Mouse (Mus musculus) gastrocnemius, postnatal 25 days (tissue): ENCODE measurements around the gene Nod2. TPM values are rescaled to one million over a fixed set of nuclear protein-coding genes. Genes with fewer than 3 reads are reported as not detected.
A peak's percentile ranks its signal among the peaks of the same experiment; 100 is the strongest.

Experiments used
- DNase-seq: peaks from one replicate; pipeline ENCODE4 v3.0.0; 2022
- total RNA-seq, 2 experiments: library from RNA; stranded (reverse); gene quantifications; 1 replicate in 1 of 2; 2 replicates in 1 of 2; pipeline ENCODE4 v1.2.3; 2021

Nod2 gene
- total RNA-seq, 2 experiments from 2014 or later, result 0.28 to 0.54 TPM

DNA sequence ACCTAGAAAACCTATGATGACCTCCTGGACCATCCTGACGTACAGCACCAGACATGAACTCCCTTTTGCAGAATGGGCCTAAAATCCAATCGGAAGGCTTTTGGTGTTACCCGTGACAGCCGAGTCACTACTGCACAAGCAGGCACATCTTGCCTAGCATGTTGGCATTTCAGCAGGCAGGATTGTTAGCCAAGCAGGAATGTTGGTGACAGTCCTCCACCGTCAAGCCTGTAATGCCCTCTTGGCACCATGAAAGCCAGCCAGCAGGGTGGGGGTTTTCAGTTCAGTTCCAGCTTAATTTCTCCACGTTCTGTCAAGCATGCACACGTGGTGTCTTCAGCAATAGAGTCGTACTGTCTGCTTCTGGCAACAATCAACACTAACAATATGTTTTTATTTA, 30.0 kb downstream of the Nod2 start:
- no peak for DNase-seq

DNA sequence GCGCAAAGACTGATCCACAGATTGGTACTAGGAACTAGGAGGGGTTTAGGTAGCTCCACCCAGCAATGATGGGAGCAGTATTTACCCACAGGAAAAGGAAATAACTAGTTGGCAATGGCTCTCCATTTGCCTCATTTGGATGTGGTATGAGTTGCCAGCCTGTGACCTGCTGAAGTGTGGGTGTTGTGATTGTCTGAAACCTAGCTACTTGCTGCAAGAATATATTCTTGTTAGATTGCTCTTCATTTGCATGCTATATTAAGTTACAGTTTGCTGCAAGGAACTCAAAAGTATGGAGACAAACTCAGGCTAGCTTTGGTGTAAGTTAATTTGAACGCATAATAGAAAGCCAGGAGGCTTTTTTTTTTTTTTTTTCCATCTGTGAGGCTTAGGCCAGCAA, 33.5 kb downstream of the Nod2 start:
- no peak for DNase-seq

- DNase-seq, result no peak
Observed at GRCm38 (mm10) chr8:88681046-88681445, 33.9 kb downstream of the Nod2 start.

DNA sequence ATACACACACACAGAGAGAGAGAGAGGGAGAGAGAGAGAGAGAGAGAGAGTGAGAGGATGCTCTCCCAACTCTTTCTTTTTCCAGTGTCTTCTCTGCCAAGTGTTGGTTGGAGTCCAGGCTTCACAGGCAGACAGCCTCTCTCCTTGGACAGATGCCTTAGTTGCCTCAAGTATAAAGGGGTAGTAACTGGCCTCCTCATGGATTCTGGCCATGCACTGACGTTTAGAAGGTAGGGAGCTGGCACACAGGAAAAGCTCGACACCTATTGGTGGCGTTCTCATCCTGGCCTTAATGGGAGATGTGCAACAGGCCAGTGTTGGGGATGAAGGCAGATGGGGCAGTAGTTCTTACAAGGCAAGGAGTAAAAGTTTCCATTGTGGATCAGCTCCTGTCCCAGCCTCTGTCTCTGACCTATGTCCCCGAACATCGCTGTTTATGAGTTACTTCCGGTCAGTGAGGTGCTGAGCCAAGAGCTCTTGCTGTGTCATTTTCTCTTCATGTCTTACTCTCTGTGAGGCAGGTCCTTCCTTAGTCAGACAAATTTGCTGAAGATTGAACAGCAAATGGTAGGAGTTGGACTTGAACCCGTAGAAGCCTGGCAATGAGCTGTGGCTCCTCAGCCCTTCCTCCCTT, 36.7 kb downstream of the Nod2 start:
- peak; percentile 25 for DNase-seq

GRCm38 (mm10) chr8:88686226-88686905, 39.3 kb downstream of the Nod2 start:
- no peak for DNase-seq

- DNase-seq, result no peak
Observed at GRCm38 (mm10) chr8:88686906-88687235, 39.8 kb downstream of the Nod2 start.

- DNase-seq, result no peak
Observed at GRCm38 (mm10) chr8:88689151-88689550, 42.0 kb downstream of the Nod2 start.

- DNase-seq, result no peak
Observed at GRCm38 (mm10) chr8:88689891-88690290, 42.8 kb downstream of the Nod2 start.

DNA sequence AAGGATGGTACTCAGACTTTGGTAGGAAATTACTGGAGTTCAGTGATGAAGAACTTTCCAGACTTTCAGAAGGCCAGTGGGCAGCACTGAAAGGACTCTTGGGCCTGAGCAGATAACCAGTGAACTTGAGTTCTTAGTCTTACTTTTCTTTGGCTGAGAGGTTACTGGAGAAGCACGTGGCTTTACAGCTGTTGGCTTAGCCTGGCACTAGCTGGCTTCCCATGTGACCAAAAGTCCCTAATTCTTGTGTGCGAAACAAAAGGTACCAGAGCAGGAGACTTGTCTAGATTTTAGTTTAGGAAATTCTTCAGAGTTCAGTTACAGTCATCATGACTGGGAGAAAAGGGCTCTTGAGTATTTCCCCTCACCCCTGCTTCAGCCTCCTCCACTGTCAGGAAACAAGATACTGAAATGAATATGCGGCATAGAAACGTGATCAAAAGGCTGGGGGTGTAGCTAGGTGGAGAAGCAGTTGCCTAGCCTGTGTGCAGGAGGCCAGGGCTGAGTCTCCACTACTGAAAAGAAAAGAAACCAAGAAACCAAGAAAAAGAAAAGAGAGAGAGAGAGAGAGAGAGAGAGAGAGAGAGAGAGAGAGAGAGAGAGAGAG, 44.3 kb downstream of the Nod2 start:
- no peak for DNase-seq

DNA sequence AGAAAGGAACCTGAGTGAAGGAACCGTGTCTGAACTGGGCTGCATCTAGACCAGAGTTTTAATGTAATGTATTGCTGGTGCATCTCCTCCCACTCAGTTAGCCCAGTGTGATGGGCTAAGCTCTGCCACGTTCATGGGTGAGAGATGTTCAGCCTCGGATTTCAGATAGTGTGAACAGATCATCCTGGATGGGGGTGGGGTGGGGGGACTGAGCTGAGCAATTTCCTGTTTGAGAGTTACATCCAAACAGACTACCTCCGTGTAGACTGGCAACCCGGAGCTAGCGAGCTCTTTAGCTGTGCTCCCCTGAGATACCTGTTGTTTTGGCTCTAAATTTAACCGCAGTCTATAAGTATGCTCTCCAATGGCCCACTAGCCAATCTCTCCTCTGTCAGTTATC, 44.8 kb downstream of the Nod2 start:
- DNase-seq, result no peak

DNA sequence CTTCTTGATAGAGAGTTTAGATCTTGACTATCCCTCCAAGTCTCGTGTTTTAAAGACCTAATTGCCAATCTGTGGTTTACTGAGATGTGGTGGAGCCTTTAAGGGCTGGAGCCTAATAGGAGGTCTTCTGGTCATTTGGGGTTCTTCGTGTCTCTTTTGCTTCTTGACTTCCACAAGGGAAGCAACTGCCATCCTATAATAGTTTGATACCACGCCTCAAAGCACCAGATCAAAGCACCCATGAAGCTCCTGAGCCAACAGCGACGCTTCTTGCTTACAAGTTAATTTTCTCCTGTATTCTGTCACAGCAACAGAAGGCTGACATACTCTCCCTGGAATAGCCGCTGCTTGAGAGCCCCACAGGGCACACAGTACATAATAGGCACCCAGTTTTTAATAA, 45.8 kb downstream of the Nod2 start:
- DNase-seq, result no peak

- DNase-seq, result no peak
Observed at GRCm38 (mm10) chr8:88693376-88693775, 46.3 kb downstream of the Nod2 start.

- DNase-seq, result peak; percentile 25
Observed at GRCm38 (mm10) chr8:88694291-88694690, 47.2 kb downstream of the Nod2 start.

- no peak for DNase-seq
Observed at GRCm38 (mm10) chr8:88696228-88696627, 49.1 kb downstream of the Nod2 start.

- DNase-seq, result peak; percentile 99
Observed at GRCm38 (mm10) chr8:88696721-88697641, 49.9 kb downstream of the Nod2 start, which contains the start of gene Cyld. Cyld (plus strand) TSS chr8:88697028.

DNA sequence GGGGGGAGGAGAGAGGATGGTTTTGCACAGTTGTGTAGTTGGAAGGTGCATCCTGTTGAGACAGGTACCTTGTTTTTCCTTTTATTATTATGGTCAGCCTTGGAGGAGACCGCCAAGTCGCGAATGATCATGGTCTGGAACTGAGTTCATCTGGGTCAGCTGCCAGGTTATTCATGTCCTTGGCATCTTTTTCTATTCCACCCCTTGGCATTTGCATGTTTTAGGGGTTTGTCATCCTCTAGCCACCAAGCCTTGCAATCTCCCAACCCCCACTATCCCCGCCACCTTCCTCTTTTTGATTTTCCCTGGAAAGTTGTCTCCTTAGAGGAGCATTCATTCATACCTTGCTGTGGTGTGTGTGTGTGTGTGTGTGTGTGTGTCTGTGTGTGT, 50.5 kb downstream of the Nod2 start:
- DNase-seq, result no peak

DNA sequence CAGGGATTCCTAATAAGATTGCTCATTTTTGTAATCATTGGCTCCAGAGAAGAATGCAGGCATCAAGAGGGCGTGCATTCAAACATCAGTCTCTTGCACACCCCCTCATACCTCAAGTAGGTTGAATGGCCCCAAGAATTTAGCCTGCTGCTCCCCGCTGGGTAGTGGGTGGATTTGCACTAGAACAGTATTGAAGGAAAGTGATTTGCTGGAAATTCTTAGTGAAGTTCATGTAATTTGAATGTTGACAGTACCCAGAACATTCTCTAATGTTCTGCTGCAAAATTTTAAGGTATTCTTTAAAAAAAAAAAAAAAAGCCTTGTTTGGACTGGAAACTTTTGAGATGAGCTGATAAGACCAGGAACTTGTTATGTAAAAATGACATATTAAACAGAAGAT, 50.9 kb downstream of the Nod2 start:
- no peak for DNase-seq

- DNase-seq, result no peak
Observed at GRCm38 (mm10) chr8:88701611-88702010, 54.5 kb downstream of the Nod2 start.

- DNase-seq, result no peak
Observed at GRCm38 (mm10) chr8:88702816-88703215, 55.7 kb downstream of the Nod2 start.

DNA sequence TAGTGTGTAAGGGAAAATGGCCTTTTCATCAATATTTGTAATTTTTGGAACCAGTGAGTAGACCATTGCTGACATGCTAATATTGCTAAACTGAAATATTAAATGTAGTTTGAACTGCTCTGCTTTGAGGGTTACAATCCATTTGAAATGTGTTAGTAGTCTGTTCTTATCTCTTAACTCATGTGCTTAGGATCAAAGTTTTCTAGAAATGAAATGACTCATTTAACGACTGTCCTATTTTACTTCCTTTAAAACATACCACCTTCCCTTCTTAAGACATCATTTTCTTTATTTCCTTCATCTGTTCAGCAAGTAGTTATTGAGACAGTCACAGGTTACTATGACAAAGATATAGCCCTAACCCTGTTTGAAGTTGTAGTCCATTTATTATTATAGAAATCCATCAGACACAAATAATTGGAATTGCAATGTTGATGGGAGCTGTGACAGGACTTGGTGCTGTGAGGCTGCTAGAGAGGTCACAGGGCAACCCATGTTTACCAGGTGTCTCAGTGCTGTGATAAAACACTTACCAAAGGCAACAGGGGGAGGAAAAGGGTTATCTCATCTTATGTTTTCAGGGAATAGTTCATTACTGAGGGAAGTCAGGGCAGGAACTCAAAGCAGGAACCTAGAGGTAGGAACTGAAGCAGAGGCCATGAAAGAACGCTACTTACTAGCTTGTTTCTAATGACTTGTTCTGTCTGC, 76.3 kb downstream of the Nod2 start:
- no peak for DNase-seq
